Mouse (Mus musculus) myocyte (in vitro differentiated cells): ENCODE measurements around the gene Ssc4d.

Source experiments
- E2F4 ChIP-seq: IDR thresholded peaks from one replicate; pipeline ENCODE4 v1.6.1; 2011; ENCODE audit warnings: mild to moderate bottlenecking, control low read depth, moderate library complexity; ENCODE audit not compliant: insufficient read depth
- MAX ChIP-seq: IDR thresholded peaks from one replicate; pipeline ENCODE4 v1.6.1; 2011; ENCODE audit warnings: low read depth, mild to moderate bottlenecking, control low read depth
- MYOD1 ChIP-seq, 3 experiments: IDR thresholded peaks; one replicate each; pipeline ENCODE4 v1.6.1; 2011; ENCODE audit warnings: control low read depth in 2 of 3, low read depth in 2 of 3, mild to moderate bottlenecking in 2 of 3, moderate library complexity in 1 of 3; ENCODE audit not compliant: insufficient read length in 2 of 3, control insufficient read depth in 1 of 3
- POLR2A ChIP-seq: IDR thresholded peaks from one replicate; pipeline ENCODE4 v1.6.1; 2011; ENCODE audit warnings: low read depth, mild to moderate bottlenecking, control low read depth, moderate library complexity; ENCODE audit not compliant: insufficient read length
- REST ChIP-seq: IDR thresholded peaks from one replicate; pipeline ENCODE4 v1.6.1; 2011; ENCODE audit warnings: mild to moderate bottlenecking, control low read depth, moderate library complexity; ENCODE audit not compliant: insufficient read depth, insufficient read length
- TCF12 ChIP-seq: IDR thresholded peaks from one replicate; pipeline ENCODE4 v1.6.1; 2011; ENCODE audit warnings: mild to moderate bottlenecking, control low read depth; ENCODE audit not compliant: poor library complexity, insufficient read depth, severe bottlenecking
- USF1 ChIP-seq: IDR thresholded peaks from one replicate; pipeline ENCODE4 v1.6.1; 2011; ENCODE audit warnings: low read depth, mild to moderate bottlenecking, control low read depth, moderate library complexity

DNA sequence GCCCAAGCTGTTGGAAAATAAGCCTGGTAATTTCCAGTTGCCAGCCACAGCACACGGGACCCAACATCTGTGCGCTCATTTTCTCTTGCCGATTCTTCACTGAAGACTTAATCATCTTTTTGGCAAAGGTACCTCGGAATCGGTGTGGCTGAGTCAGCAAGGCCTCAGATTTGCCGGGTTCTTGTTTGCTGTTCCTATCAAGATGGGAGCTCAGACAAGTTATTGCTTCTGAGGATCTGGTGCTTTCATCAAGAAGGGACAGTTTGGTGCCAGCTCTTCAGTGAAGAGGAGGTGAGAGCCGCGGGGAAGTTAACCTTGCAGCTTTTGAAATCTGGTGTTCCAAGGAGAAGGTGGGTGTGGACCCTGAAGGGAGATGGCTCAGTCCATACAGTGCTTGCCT lies 21.8 kb upstream of the Ssc4d start:
- TF ChIP-seq REST (no peak), MAX (no peak), MYOD1 (IDR thresholded peaks at IDR 0.05; ENCODE audit: control insufficient read depth in 1 of 3, insufficient read length in 2 of 3, low read depth in 2 of 3) (no peak), TCF12 (no peak), E2F4 (no peak), POLR2A (no peak), USF1 (no peak)
